Mouse (Mus musculus) thymus, adult 2 months (tissue): Measurements from ENCODE around the gene Pheta2.

Experiments used
- CTCF ChIP-seq: fragments of 200-500 bp; IDR thresholded peaks from 2 replicates; pipeline ENCODE4 v1.5.1; 2012; ENCODE audit warnings: mild to moderate bottlenecking, control low read depth, low read length, moderate library complexity, borderline replicate concordance; ENCODE audit not compliant: control insufficient read depth, poor library complexity, insufficient read depth; ENCODE audit errors: extremely low read depth
- POLR2A ChIP-seq: fragments of 200-500 bp; IDR thresholded peaks from 2 replicates; pipeline ENCODE4 v1.6.1; 2012; ENCODE audit warnings: mild to moderate bottlenecking, low read length, control low read depth, moderate library complexity; ENCODE audit not compliant: control insufficient read depth, poor library complexity, insufficient read depth; ENCODE audit errors: extremely low read depth

DNA sequence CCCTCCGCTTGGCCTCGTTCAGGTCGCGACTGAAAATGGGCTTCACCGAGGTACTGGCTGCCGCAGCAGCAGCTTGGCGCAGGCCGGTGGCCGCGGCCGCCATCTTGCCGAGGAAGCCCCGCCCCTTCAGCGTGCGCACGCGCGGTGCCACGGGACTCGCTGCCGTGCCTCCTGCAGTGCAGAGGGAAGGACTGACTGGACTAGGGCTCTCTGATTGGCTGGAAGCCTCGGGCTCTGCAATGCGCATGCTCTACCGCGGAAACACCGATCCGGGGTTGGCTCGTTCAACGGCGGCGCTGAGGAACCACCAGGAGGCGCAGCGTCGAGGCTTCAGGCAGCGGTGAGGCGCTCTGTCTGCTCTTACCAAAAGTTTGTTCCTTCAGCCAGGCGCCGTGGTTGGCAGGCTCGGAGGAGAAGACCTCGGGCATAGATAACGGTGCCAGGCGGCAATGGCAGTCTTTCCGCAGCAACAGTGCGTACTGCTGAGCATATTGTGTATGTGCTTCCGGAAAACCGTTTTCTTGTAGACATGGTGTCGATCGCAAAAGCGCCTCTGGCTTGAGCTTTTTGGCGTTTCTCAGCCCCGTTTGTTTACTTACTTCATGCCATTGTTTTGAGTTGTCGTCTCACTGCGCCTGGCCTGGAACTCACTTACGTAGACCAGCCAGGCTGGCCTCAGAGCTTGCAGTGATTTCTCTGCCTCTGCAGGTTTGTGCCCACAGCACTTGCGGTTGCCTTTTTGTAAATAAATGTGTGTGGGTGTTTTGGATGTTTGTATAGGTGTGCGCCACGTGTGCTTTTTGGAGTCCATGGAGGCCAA is 15.6 kb downstream of the Pheta2 start, which contains the start of gene Ndufa6:
- TF ChIP-seq CTCF = peak; percentile 92
- TF ChIP-seq POLR2A = peak; percentile 98
